Mouse (Mus musculus) embryonic facial prominence, embryonic 11.5 days (tissue): ENCODE results near the gene Inhbe. TPM values are rescaled to one million over a fixed set of nuclear protein-coding genes. Genes with fewer than 3 reads are reported as not detected.

Experiments used
- ATAC-seq: fragments of 200-750 bp; cut with Nextera tagmentation; replicated peaks from 2 replicates; pipeline ENCODE4 v1.8.0; 2017; ENCODE audit warnings: low read depth; ENCODE audit not compliant: insufficient number of reproducible peaks, low FRiP score, low TSS enrichment
- DNase-seq: peaks from one replicate; pipeline ENCODE4 v3.0.0-alpha.2; 2015; ENCODE audit warnings: low spot score
- H3K27ac ChIP-seq: fragments of 300-500 bp; sonication (generic); replicated peaks from 2 replicates; pipeline ENCODE4 v1.5.1; 2014; ENCODE audit warnings: mild to moderate bottlenecking, low read depth, low read length, control low read depth
- H3K27me3 ChIP-seq: fragments of 300-500 bp; sonication (generic); 2 replicates; pipeline ENCODE4 v1.6.1; 2014; ENCODE audit warnings: mild to moderate bottlenecking, low read length, moderate library complexity, mixed read lengths; ENCODE audit not compliant: control insufficient read depth, insufficient read depth
- H3K36me3 ChIP-seq: fragments of 300-500 bp; sonication (generic); replicated peaks from 2 replicates; pipeline ENCODE4 v1.6.1; 2014; ENCODE audit warnings: low read depth, mild to moderate bottlenecking, low read length, moderate library complexity, mixed read lengths; ENCODE audit not compliant: control insufficient read depth, insufficient read depth
- H3K4me1 ChIP-seq: fragments of 300-500 bp; sonication (generic); 2 replicates; pipeline ENCODE4 v1.6.1; 2014; ENCODE audit warnings: low read length, mixed read lengths; ENCODE audit not compliant: control insufficient read depth, insufficient read depth
- H3K4me2 ChIP-seq: fragments of 300-500 bp; sonication (generic); 2 replicates; pipeline ENCODE4 v1.6.1; 2014; ENCODE audit warnings: low read depth, mild to moderate bottlenecking, control low read depth, low read length, moderate library complexity
- H3K4me3 ChIP-seq: fragments of 300-500 bp; sonication (generic); 2 replicates; pipeline ENCODE4 v1.5.1; 2014; ENCODE audit warnings: low read depth, low read length, control low read depth
- H3K9ac ChIP-seq: fragments of 300-500 bp; sonication (generic); replicated peaks from 2 replicates; pipeline ENCODE4 v1.6.1; 2014; ENCODE audit warnings: mild to moderate bottlenecking, control low read depth, low read length
- H3K9me3 ChIP-seq: fragments of 300-500 bp; sonication (generic); replicated peaks from 2 replicates; pipeline ENCODE4 v1.6.1; 2016; ENCODE audit warnings: mild to moderate bottlenecking, low read length, inconsistent platforms, mixed read lengths; ENCODE audit not compliant: control insufficient read depth
- WGBS: fragments of 180-500 bp; shearing (Covaris S2); extraction: QIAGEN DNeasy Blood & Tissue Kit; methylation state at CpG from one replicate; pipeline ENCODE4 v1.1.7; 2014; 5-methylcytosine and 5-hydroxymethylcytosine counted together
- polyA plus RNA-seq: library from polyadenylated mRNA; unstranded; fragments of >200 nt; fragmentation: Nextera tagmentation; extraction: Ambion mirVana; gene quantifications from 2 replicates; pipeline ENCODE4 v1.2.1, GENCODE M21; 2014

The Inhbe gene
- polyA plus RNA-seq, 1 experiment from 2014 or later, result not detected

DNA sequence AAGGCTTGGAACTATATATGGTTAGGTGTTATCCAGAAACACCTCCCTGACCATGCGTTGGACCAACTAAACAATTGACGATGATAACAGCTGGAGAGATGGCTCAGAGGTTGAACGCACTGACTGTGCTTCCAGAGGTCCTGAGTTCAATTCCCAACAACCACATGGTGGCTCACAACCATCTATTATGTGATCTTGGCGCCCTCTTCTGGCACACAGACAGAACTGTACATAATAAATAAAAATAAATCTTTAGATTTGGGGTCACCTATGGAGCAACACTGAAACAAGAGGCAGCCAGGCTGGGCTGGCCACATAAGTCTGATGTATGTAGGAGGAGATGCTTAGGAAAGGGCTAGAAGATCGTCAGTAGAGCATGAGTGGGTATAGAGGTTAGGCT lies 21.1 kb downstream of the Inhbe start:
- 61% methylated on average over 5 of the region's 5 CpGs for WGBS
- H3K27me3 ChIP-seq, result peaks cover 2% of the 10 kb centered on the region
- ATAC-seq (no peak), DNase-seq (no peak)
- H3K9me3 ChIP-seq, result no peaks in the 10 kb centered on the region
- no peak overlapping the region for H3K4me2 ChIP-seq
- no peak overlapping the region for H3K4me3 ChIP-seq
- no peaks in the 10 kb centered on the region for H3K4me1 ChIP-seq
- no peak overlapping the region for H3K9ac ChIP-seq
- H3K27ac ChIP-seq, result no peak overlapping the region
- no peaks in the 10 kb centered on the region; the same call in none of the 2 replicates for H3K36me3 ChIP-seq

DNA sequence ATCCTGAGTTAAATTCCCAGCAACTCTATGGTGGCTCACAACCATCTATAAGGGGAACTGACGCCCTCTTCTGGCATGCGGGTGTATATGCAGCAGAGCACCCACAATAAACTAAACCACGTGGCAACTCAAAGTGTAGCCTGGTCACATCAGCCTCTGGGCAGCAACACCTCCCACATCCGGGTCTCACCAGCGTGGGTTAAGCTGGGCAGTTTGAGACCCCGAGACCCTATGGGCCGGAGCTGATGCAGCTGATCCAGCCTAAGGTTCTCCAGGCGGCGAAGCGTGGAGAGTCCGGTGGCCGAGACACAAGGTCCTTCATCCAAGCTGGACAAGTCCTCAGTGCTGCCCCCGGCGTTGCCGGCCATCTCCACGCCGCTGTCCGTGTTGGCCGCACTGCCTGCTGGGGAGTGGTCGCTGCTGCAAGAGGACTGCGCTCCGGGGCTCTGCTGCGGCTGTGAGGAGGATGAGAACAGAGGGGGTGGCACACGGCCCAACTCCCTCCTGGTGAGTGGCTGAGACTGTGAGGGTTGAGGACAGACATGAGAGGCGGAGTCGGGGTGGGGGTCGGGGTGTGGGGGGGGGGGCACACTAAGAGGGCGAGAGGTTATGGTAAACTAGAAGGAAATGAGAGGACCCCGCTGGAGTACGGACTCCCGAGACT lies 21.9 kb downstream of the Inhbe start:
- no peak overlapping the region for H3K4me3 ChIP-seq
- H3K27ac ChIP-seq, result no peak overlapping the region
- H3K4me2 ChIP-seq, result peak overlapping the region; percentile 16; the same call in 1 of the 2 replicates
- peaks cover 10% of the 10 kb centered on the region for H3K27me3 ChIP-seq
- H3K4me1 ChIP-seq, result no peaks in the 10 kb centered on the region
- H3K36me3 ChIP-seq, result no peaks in the 10 kb centered on the region; the same call in none of the 2 replicates
- H3K9ac ChIP-seq, result no peak overlapping the region
- 34% methylated on average over 29 of the region's 31 CpGs for WGBS
- ATAC-seq (0 out of 2 replicates have a peak, but pooled peaks have one; percentile 20), DNase-seq (peak; percentile 46)
- no peaks in the 10 kb centered on the region for H3K9me3 ChIP-seq

DNA sequence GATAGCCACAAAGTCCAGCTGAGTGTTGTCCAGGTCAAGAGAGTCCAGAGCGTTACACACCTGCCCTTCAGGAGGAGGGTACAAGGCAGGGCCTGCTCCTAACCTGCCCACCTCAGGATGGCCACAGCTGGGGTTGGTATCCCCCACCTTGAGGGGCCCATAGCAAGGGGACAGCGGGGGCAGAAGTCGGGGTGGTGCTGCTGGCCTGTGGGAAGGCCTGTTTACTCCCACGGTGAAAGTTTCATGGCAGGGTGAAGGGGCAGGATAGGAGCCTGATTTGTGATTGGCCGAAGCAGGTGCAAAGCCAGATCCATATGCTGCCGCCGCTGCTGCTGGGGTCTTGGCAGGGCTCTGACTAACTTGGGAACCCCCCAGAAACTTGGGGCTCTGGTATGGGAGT lies 24.0 kb downstream of the Inhbe start:
- Histone ChIP-seq H3K4me1 (peaks cover 6% of the 10 kb centered on the region), H3K27me3 (peaks cover 26% of the 10 kb centered on the region), H3K4me3 (no peak overlapping the region), H3K4me2 (no peak overlapping the region), H3K36me3 (no peaks in the 10 kb centered on the region; the same call in 1 of the 2 replicates), H3K27ac (no peak overlapping the region), H3K9ac (no peak overlapping the region), H3K9me3 (no peaks in the 10 kb centered on the region)
- ATAC-seq (no peak), DNase-seq (no peak)
- WGBS, result 83% methylated on average over 7 of the region's 7 CpGs

DNA sequence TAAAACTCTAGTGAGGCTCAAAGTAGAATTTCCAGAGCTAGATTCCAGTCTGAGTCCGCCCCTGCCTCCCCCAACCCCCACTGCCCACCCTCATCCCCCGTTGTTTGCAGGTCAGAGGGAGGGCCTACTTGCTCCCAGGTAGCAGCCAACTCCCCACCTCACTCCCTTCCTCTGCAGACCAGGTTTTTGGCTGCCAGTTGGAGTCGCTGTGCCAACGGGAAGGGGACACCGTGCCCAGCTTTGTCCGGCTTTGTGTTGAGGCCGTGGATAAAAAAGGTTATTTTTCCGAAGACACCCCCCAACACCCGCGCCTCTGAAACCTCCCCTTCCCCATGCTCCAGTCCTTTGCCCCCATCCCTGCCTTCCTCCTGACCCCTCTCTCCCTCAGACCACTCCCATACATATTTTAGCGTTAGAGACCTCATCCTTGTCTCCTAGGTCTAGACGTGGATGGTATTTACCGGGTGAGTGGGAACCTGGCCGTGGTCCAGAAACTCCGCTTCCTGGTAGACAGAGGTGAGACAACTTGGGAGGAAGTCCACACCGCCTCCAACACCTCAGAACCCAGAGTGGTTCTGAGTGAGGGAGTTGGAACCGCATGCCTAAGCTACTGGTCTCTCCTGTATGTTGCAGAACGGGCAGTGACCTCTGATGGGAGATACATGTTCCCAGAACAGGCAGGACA lies 26.6 kb downstream of the Inhbe start:
- H3K27me3 ChIP-seq, result peaks cover 26% of the 10 kb centered on the region
- H3K9me3 ChIP-seq, result no peaks in the 10 kb centered on the region
- H3K9ac ChIP-seq, result no peak overlapping the region
- H3K4me1 ChIP-seq, result peaks cover 6% of the 10 kb centered on the region
- no peak for DNase-seq
- H3K4me2 ChIP-seq, result no peak overlapping the region
- no peak for ATAC-seq
- H3K36me3 ChIP-seq, result no peaks in the 10 kb centered on the region
- no peak overlapping the region for H3K4me3 ChIP-seq
- no peak overlapping the region for H3K27ac ChIP-seq
- WGBS, result 58% methylated on average over 18 of the region's 18 CpGs

DNA sequence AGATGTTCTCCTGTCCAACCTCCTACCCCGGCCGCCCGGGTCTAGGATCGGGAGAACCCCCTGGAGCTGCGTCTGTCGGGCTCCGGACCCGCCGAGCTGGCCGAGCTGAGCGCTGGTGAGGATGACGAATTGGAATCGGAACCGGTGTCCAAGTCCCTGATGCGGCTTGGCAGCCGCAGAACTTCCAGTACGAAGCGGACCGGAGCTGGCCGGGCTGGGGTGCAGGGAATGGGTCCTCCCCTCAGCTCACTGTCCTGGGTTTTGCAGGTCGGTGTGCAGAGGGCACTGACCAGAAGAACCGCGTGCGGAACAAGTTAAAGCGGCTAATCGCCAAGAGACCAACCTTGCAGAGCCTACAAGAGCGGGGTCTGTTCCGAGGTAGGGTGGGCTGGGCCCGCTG lies 27.4 kb downstream of the Inhbe start:
- ATAC-seq (no peak), DNase-seq (no peak)
- Histone ChIP-seq H3K4me3 (peak overlapping the region; percentile 38), H3K9ac (peak overlapping the region; percentile 48), H3K4me2 (peak overlapping the region; percentile 73), H3K4me1 (peaks cover 6% of the 10 kb centered on the region), H3K36me3 (no peaks in the 10 kb centered on the region), H3K9me3 (no peaks in the 10 kb centered on the region), H3K27ac (no peak overlapping the region), H3K27me3 (peaks cover 26% of the 10 kb centered on the region)
- 4% methylated on average over 29 of the region's 29 CpGs for WGBS

DNA sequence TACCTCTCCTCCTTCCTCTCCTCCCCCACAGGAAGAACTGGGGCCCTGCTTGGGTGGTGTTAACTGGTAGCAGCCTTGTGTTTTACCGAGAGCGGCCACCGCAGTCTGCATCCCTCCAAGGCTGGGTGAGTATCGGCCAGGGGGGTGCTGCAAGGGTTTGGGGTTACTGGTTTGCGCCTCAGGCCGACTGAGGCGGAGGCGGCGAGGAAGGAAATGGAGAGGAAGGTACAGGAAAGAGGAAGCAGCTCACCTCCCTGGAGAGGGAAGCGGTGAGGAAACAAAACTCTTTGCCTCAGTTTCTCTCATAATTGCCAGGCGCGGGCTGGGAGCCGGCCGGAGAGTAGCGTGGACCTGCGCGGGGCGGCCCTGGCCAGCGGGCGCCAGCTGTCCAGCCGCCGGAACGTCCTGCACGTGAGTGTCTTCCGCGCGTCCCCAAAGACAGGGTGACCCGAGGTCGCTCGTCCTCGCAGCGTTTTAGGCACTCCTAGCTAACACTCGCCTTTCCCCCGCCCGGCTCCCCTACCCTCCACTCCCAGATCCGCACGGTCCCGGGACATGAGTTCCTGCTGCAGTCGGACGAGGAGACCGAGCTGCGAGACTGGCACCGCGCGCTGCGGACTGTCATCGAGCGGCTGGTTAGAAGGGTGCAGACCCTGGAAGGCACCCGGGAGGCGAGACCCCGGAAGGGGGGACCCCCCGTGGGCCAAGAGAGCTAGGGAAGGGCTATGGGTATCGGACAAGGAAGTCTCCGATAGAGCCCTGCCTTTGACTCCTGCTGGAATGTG lies 28.0 kb downstream of the Inhbe start:
- Histone ChIP-seq H3K9ac (peak overlapping the region; percentile 48), H3K27ac (no peak overlapping the region), H3K4me3 (peak overlapping the region; percentile 38), H3K36me3 (no peaks in the 10 kb centered on the region), H3K9me3 (no peaks in the 10 kb centered on the region), H3K4me1 (peaks cover 6% of the 10 kb centered on the region), H3K27me3 (peaks cover 26% of the 10 kb centered on the region), H3K4me2 (peak overlapping the region; percentile 73)
- WGBS, result 1% methylated on average over 54 of the region's 54 CpGs
- ATAC-seq (0 out of 2 replicates have a peak, but pooled peaks have one; percentile 22), DNase-seq (peak; percentile 53)

DNA sequence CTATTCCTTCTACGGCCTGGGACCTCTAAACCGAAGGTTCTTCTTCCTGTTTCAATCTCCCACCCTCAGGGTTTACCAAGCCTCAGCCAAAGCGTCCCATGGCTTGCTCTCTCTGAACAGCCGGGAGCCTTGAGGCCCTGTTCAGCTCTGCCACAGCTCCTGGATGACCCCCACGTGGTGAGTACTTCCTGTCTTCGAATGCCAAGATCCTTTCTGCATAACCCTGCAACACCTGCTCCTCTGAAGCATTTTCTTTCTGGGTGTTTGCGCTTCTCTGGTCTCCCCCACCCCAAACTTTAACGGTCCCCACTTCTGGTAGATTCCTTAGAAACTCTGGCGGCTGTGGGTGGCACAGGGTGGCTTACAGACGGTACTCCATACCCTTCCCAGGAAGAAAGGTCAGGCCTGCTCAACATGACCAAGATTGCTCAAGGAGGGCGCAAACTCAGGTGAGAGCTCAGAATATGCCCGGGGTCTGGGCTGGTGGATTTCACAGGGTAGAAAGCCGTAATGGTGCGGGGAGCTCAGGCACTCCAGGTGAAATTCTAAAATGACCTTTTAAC lies 28.7 kb downstream of the Inhbe start:
- no peak for ATAC-seq
- no peaks in the 10 kb centered on the region for H3K9me3 ChIP-seq
- H3K27ac ChIP-seq, result no peak overlapping the region
- H3K4me2 ChIP-seq, result peak overlapping the region; percentile 73
- no peak for DNase-seq
- 25% methylated on average over 14 of the region's 14 CpGs for WGBS
- H3K27me3 ChIP-seq, result peaks cover 26% of the 10 kb centered on the region
- H3K36me3 ChIP-seq, result no peaks in the 10 kb centered on the region
- H3K4me1 ChIP-seq, result peaks cover 6% of the 10 kb centered on the region
- H3K4me3 ChIP-seq, result no peak overlapping the region; the same call in 1 of the 2 replicates
- peak overlapping the region; percentile 48 for H3K9ac ChIP-seq
